ENCODE assay signal across 17 mouse cellular contexts in the genomic region with DNA sequence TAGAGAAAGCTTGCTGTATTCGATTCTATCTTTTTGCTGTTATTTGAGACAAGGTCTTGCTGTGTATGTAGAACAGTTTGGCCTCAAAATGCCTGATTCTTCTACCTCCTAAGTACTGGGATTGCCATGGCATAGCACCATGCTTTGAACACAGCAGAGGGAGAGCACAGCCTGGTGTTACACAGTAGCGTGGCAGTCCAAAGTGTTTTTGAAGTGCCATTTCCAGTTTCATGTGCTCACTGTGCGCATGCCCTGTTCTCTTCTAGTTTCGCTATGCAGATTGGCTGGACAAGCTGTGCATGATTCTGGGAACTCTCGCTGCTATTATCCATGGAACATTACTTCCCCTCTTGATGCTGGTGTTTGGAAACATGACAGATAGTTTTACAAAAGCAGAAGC. TPM values are rescaled to one million over a fixed set of nuclear protein-coding genes. Genes with fewer than 3 reads are reported as not detected.
DNase-seq lines count a peak whose midpoint lies in the region; ATAC-seq lines count a peak whose summit lies in the region.
"Had no signal": no experiment of that assay in that cellular context is flagged by ENCODE, and none has a peak within 500 bp of the region (broad histone marks: within the 10 kb centered on the region; RNA-seq: fewer than 3 reads in every experiment).

No protein-coding gene starts in this region.

- H3K4me1 ChIP-seq in hindbrain, embryonic 15.5 days (replicated peaks), result no peaks in the 10 kb centered on the region
- H3K4me1 ChIP-seq in hindbrain, embryonic 12.5 days, result no peaks in the 10 kb centered on the region
- no peaks in the 10 kb centered on the region for H3K4me1 ChIP-seq in liver, embryonic 11.5 days (replicated peaks; ENCODE audit: control insufficient read depth, insufficient read depth, low read length)
- H3K4me1 ChIP-seq: midbrain, embryonic 10.5 days; neural tube, embryonic 12.5 days had no signal

- no peak overlapping the region for H3K9ac ChIP-seq in hindbrain, embryonic 15.5 days
- no peak overlapping the region for H3K9ac ChIP-seq in hindbrain, embryonic 12.5 days
- no peak overlapping the region for H3K9ac ChIP-seq in liver, embryonic 11.5 days (ENCODE audit: low read depth, low read length)
- H3K9ac ChIP-seq: hindbrain, embryonic 14.5 days; neural tube, embryonic 12.5 days had no signal

- ATAC-seq in hindbrain, embryonic 15.5 days (ENCODE audit: low FRiP score, low read depth), result peak; percentile 42; the same call in 1 of the 2 replicates
- no peak for ATAC-seq in hindbrain, embryonic 12.5 days (ENCODE audit: low FRiP score)
- ATAC-seq in liver, embryonic 11.5 days (replicated peaks; ENCODE audit: low FRiP score), result no peak
- ATAC-seq: activated CD4-positive, CD25-positive, alpha-beta regulatory T cell, adult 4 months had no signal

- peak; percentile 2 for DNase-seq in spleen, postnatal 36 days (ENCODE audit: low spot score in 2 of 2)
- no peak for DNase-seq in spleen, postnatal 4 days (ENCODE audit: low spot score in 2 of 2)
- no peak for DNase-seq in cerebellum, adult 11-12 months
- no peak for DNase-seq in liver, embryonic 11.5 days (ENCODE audit: low spot score)
- no peak for DNase-seq in kidney, postnatal 4 days
- DNase-seq: adrenal gland, postnatal 36 days; cerebellum, adult 18-20 months; kidney, adult 9 months; retina, postnatal 1 day; thymus, adult 2 months had no signal

- no peaks in the 10 kb centered on the region for H3K36me3 ChIP-seq in hindbrain, embryonic 15.5 days
- H3K36me3 ChIP-seq in hindbrain, embryonic 12.5 days, result no peaks in the 10 kb centered on the region
- H3K36me3 ChIP-seq in macrophage (ENCODE audit: inconsistent target), result no peaks in the 10 kb centered on the region
- H3K36me3 ChIP-seq in liver, embryonic 11.5 days (ENCODE audit: control insufficient read depth, insufficient read depth, low read length), result no peaks in the 10 kb centered on the region
- H3K36me3 ChIP-seq: midbrain, embryonic 10.5 days; neural tube, embryonic 12.5 days had no signal

- WGBS in hindbrain, embryonic 15.5 days, result 87% methylated on average over 5 of the region's 5 CpGs
- WGBS in hindbrain, embryonic 12.5 days, result 91% methylated on average over 5 of the region's 5 CpGs
- WGBS in macrophage (ENCODE audit: missing documents), result 46% methylated on average over 5 of the region's 5 CpGs
- WGBS in liver, embryonic 11.5 days, result 84% methylated on average over 5 of the region's 5 CpGs

- H3K27ac ChIP-seq in hindbrain, embryonic 15.5 days (replicated peaks), result no peak overlapping the region
- no peak overlapping the region for H3K27ac ChIP-seq in hindbrain, embryonic 12.5 days
- H3K27ac ChIP-seq in macrophage, result peak overlapping the region; percentile 93
- H3K27ac ChIP-seq in liver, embryonic 11.5 days (ENCODE audit: low read depth, low read length), result no peak overlapping the region
- H3K27ac ChIP-seq: hindbrain, embryonic 14.5 days; midbrain, embryonic 10.5 days; neural tube, embryonic 12.5 days had no signal

- no peak overlapping the region for H3K4me2 ChIP-seq in hindbrain, embryonic 15.5 days
- H3K4me2 ChIP-seq in hindbrain, embryonic 12.5 days (replicated peaks), result no peak overlapping the region
- H3K4me2 ChIP-seq in liver, embryonic 11.5 days, result no peak overlapping the region
- H3K4me2 ChIP-seq: hindbrain, embryonic 14.5 days; neural tube, embryonic 12.5 days had no signal

- peaks cover 44% of the 10 kb centered on the region for H3K79me2 ChIP-seq in macrophage (ENCODE audit: inconsistent target)

- H3K27me3 ChIP-seq in hindbrain, embryonic 15.5 days, result no peaks in the 10 kb centered on the region
- H3K27me3 ChIP-seq in hindbrain, embryonic 12.5 days, result no peaks in the 10 kb centered on the region
- H3K27me3 ChIP-seq in liver, embryonic 11.5 days (replicated peaks; ENCODE audit: control insufficient read depth, insufficient read depth, low read length), result no peaks in the 10 kb centered on the region
- H3K27me3 ChIP-seq: neural tube, embryonic 12.5 days had no signal

- no peak overlapping the region for H3K4me3 ChIP-seq in hindbrain, embryonic 15.5 days
- H3K4me3 ChIP-seq in hindbrain, embryonic 12.5 days, result no peak overlapping the region
- H3K4me3 ChIP-seq in macrophage (ENCODE audit: inconsistent target), result no peak overlapping the region
- H3K4me3 ChIP-seq in liver, embryonic 11.5 days (ENCODE audit: low read depth, low read length), result no peak overlapping the region
- H3K4me3 ChIP-seq: midbrain, embryonic 10.5 days; neural tube, embryonic 12.5 days had no signal

- H3K9me3 ChIP-seq in hindbrain, embryonic 15.5 days, result no peaks in the 10 kb centered on the region
- no peaks in the 10 kb centered on the region for H3K9me3 ChIP-seq in hindbrain, embryonic 12.5 days (replicated peaks)
- no peaks in the 10 kb centered on the region for H3K9me3 ChIP-seq in liver, embryonic 11.5 days (ENCODE audit: control insufficient read depth, low read length)
- H3K9me3 ChIP-seq: midbrain, embryonic 10.5 days; neural tube, embryonic 12.5 days had no signal

RNA-seq across cellular contexts. Expression of gene Abcb1b, which starts 7.8 kb away (rescaled TPM):
- polyA plus RNA-seq in hindbrain, embryonic 15.5 days (2015; fragmentation: Nextera tagmentation; extraction: Ambion mirVana), result 0.63 and 0.83 TPM in 2 replicates
- 1.1 and 1.2 TPM in 2 replicates for polyA plus RNA-seq in hindbrain, embryonic 12.5 days (2016; fragmentation: Nextera tagmentation; extraction: Ambion mirVana)
- total RNA-seq in macrophage (2018; cell fraction: chromatin; rRNA removed), result 100 to 1,000 TPM in 9 of 26 experiments, 10 to 100 TPM in 17; 28.5 to 227 (median 75.3) TPM
- 10 to 100 TPM in 21 of 26 experiments, 1 to 10 TPM in 5; 8.4 to 37.5 (median 23.2) TPM for total RNA-seq in macrophage (2018; cell fraction: cytosol; rRNA removed)
- 100 to 1,000 TPM in 5 of 26 experiments, 10 to 100 TPM in 21; 17.6 to 132 (median 54.1) TPM for total RNA-seq in macrophage (2018; cell fraction: nucleus; rRNA removed)
- 26.2 to 37.3 TPM (median 28.9 TPM) in 3 replicates for polyA plus RNA-seq in macrophage (2018)
- polyA plus RNA-seq in liver, embryonic 11.5 days (2014; fragmentation: Nextera tagmentation; extraction: Ambion mirVana), result 0.55 and 1.3 TPM in 2 replicates

Comparison
In these comparisons a context has a peak if more than half of its experiments do, and no peak if none do; other contexts are left out.
1. DNase-seq: peak in spleen, postnatal 36 days (2 of 2); none in spleen, postnatal 4 days (0 of 2), cerebellum, adult 11-12 months (single experiment), liver, embryonic 11.5 days (single experiment) and kidney, postnatal 4 days (0 of 2).
2. RNA of gene Abcb1b, which starts 7.8 kb away (polyA plus RNA-seq): 26.2 to 37.3 TPM in macrophage; 1.1 to 1.2 TPM in hindbrain, embryonic 12.5 days, 0.63 to 0.83 TPM in hindbrain, embryonic 15.5 days and 0.55 to 1.3 TPM in liver, embryonic 11.5 days; every median in the first group is over 10 times any median in the second.